25 mouse cellular contexts compared by ENCODE assay signal in genomic region chr13:103199823-103200660, GRCm38 (mm10).
A peak's percentile ranks its signal among the peaks of the same experiment; 100 is the strongest.
DNase-seq lines count a peak whose midpoint lies in the region; TF ChIP-seq lines count a peak whose summit lies in the region.
"Had no signal": no experiment of that assay in that cellular context is flagged by ENCODE, and none has a peak within 500 bp of the region (broad histone marks: within the 10 kb centered on the region; RNA-seq: fewer than 3 reads in every experiment).

No protein-coding gene starts in this region.

- no peak overlapping the region for H3K4me3 ChIP-seq in left cerebral cortex, adult 2 months
- H3K4me3 ChIP-seq: erythroblast, embryonic 14.5 days; gastrocnemius, adult 2 months; heart, embryonic 15.5 days; kidney, embryonic 15.5 days; midbrain, embryonic 10.5 days; midbrain, embryonic 15.5 days had no signal

- H3K27ac ChIP-seq in left cerebral cortex, adult 2 months: peak overlapping the region; percentile 65
- H3K27ac ChIP-seq: gastrocnemius, adult 2 months; heart, embryonic 15.5 days; kidney, embryonic 15.5 days; liver, embryonic 14.5 days; midbrain, embryonic 10.5 days; midbrain, embryonic 15.5 days had no signal

- DNase-seq in frontal cortex, adult 2 months (ENCODE audit: extremely low spot score in 1 of 2, low spot score in 1 of 2): peak; percentile 16 to 58
- no peak for DNase-seq in frontal cortex, postnatal 25 days (ENCODE audit: low spot score in 2 of 2)
- DNase-seq in left cerebral cortex, adult 2 months (ENCODE audit: extremely low spot score in 1 of 2, low spot score in 2 of 2): no peak
- DNase-seq in left cerebral cortex, postnatal 36 days (ENCODE audit: low spot score in 2 of 2): no peak
- DNase-seq in left cerebral cortex, adult 9 months (ENCODE audit: low spot score in 2 of 2): peak; percentile 30 to 34
- no peak for DNase-seq in thymus, postnatal 10 days (ENCODE audit: low spot score in 2 of 2)
- DNase-seq in urinary bladder, postnatal 14 days (ENCODE audit: low spot score): no peak
- DNase-seq: adrenal gland, postnatal 14 days; cerebellum, adult 18-20 months; cerebellum, postnatal 10 days; forebrain, postnatal 0 days; gastrocnemius, adult 2 months; gastrocnemius, postnatal 36 days; kidney, adult 18-20 months; kidney, postnatal 25 days; liver; lung, embryonic 14.5 days; lung, postnatal 14 days; thymus, postnatal 14 days had no signal

- TF ChIP-seq CTCF in left cerebral cortex, adult 2 months (IDR thresholded peaks at IDR 0.05): no peak

- intact Hi-C loops in left cerebral cortex, adult 2 months (cut with DNase I): loop anchor here (2.0 to 5.0 kb wide), 2 partner anchors 87 to 133 kb away; no protein-coding TSS in a partner anchor
- intact Hi-C loops in left cerebral cortex, postnatal 36 days (cut with DNase I): loop anchor here (5.0 kb wide), 1 partner anchor 132 kb away; the partner anchor contains the start of gene Mast4

Comparison
In these comparisons a context has a peak if more than half of its experiments do, and no peak if none do; other contexts are left out.
1. DNase-seq: peak in frontal cortex, adult 2 months (2 of 2) and left cerebral cortex, adult 9 months (2 of 2); none in frontal cortex, postnatal 25 days (0 of 2), left cerebral cortex, adult 2 months (0 of 2), left cerebral cortex, postnatal 36 days (0 of 2), thymus, postnatal 10 days (0 of 2) and urinary bladder, postnatal 14 days (single experiment).